Comparison of ENCODE assay signal across 8 mouse cellular contexts in genomic region chr17:47864496-47864895, GRCm38 (mm10). TPM values are rescaled to one million over a fixed set of nuclear protein-coding genes. Genes with fewer than 3 reads are reported as not detected.
A peak's percentile ranks its signal among the peaks of the same experiment; 100 is the strongest.
DNase-seq lines count a peak whose midpoint lies in the region; ATAC-seq and TF ChIP-seq lines count a peak whose summit lies in the region.

No protein-coding gene starts in this region.

- no peaks in the 10 kb centered on the region for H3K4me1 ChIP-seq in bone marrow, adult 2 months (ENCODE audit: control insufficient read depth, insufficient read depth, low read length)
- peaks cover 18% of the 10 kb centered on the region for H3K4me1 ChIP-seq in embryonic facial prominence, embryonic 15.5 days
- peaks cover 10% of the 10 kb centered on the region; the same call in 1 of the 2 replicates for H3K4me1 ChIP-seq in heart, embryonic 11.5 days (ENCODE audit: control insufficient read depth, insufficient read depth, low read length)
- H3K4me1 ChIP-seq in kidney, embryonic 14.5 days (ENCODE audit: control insufficient read depth, insufficient read depth, low read length) = 0 out of 2 replicates have a peak, but pooled peaks cover 2% of the 10 kb centered on the region
- H3K4me1 ChIP-seq in liver, embryonic 11.5 days (replicated peaks; ENCODE audit: control insufficient read depth, insufficient read depth, low read length) = no peaks in the 10 kb centered on the region
- peaks cover 14% of the 10 kb centered on the region for H3K4me1 ChIP-seq in stomach, embryonic 15.5 days

- peak; percentile 85 for DNase-seq in liver, embryonic 11.5 days (ENCODE audit: low spot score)
- peak; percentile 88 for DNase-seq in naive thymus-derived CD4-positive, alpha-beta T cell, adult 2 months (ENCODE audit: low read depth)

- H3K27me3 ChIP-seq in C2C12 (ENCODE audit: control insufficient read depth, insufficient read depth, insufficient read length) = peaks cover 3% of the 10 kb centered on the region
- no peaks in the 10 kb centered on the region for H3K27me3 ChIP-seq in embryonic facial prominence, embryonic 15.5 days
- H3K27me3 ChIP-seq in heart, embryonic 11.5 days (ENCODE audit: control insufficient read depth, insufficient read depth, low read length) = no peaks in the 10 kb centered on the region
- H3K27me3 ChIP-seq in kidney, embryonic 14.5 days (ENCODE audit: control insufficient read depth, insufficient read depth, low read length) = no peaks in the 10 kb centered on the region
- no peaks in the 10 kb centered on the region for H3K27me3 ChIP-seq in liver, embryonic 11.5 days (replicated peaks; ENCODE audit: control insufficient read depth, insufficient read depth, low read length)
- no peaks in the 10 kb centered on the region for H3K27me3 ChIP-seq in stomach, embryonic 15.5 days (replicated peaks)

- peak; percentile 73 for ATAC-seq in embryonic facial prominence, embryonic 15.5 days (ENCODE audit: insufficient number of reproducible peaks, low FRiP score, low TSS enrichment, low read depth)
- peak; percentile 20; the same call in 1 of the 2 replicates for ATAC-seq in heart, embryonic 11.5 days (replicated peaks; ENCODE audit: insufficient number of reproducible peaks, low FRiP score, low TSS enrichment)
- ATAC-seq in kidney, embryonic 14.5 days (ENCODE audit: low FRiP score, low TSS enrichment) = peak; percentile 85
- ATAC-seq in liver, embryonic 11.5 days (replicated peaks; ENCODE audit: low FRiP score) = peak; percentile 75
- peak; percentile 76 for ATAC-seq in stomach, embryonic 15.5 days (ENCODE audit: insufficient read depth, low FRiP score, low read depth)

- peak; percentile 88 for TF ChIP-seq CTCF in C2C12 (IDR thresholded peaks at IDR 0.05; ENCODE audit: control insufficient read depth, insufficient read depth, insufficient read length)
- peak; percentile 91 for TF ChIP-seq CTCF in bone marrow, adult 2 months (IDR thresholded peaks at IDR 0.05; ENCODE audit: control insufficient read depth, insufficient read depth, low read length)

- H3K4me2 ChIP-seq in embryonic facial prominence, embryonic 15.5 days (replicated peaks) = peak overlapping the region; percentile 44
- peak overlapping the region; percentile 41 for H3K4me2 ChIP-seq in heart, embryonic 11.5 days
- peak overlapping the region; percentile 24 for H3K4me2 ChIP-seq in kidney, embryonic 14.5 days (replicated peaks; ENCODE audit: low read depth, low read length)
- H3K4me2 ChIP-seq in liver, embryonic 11.5 days = peak overlapping the region; percentile 2; the same call in 1 of the 2 replicates
- peak overlapping the region; percentile 44 for H3K4me2 ChIP-seq in stomach, embryonic 15.5 days

- no peak overlapping the region for H3K27ac ChIP-seq in bone marrow, adult 2 months (ENCODE audit: control insufficient read depth, insufficient read depth, low read depth, low read length, poor library complexity)
- H3K27ac ChIP-seq in embryonic facial prominence, embryonic 15.5 days (replicated peaks) = no peak overlapping the region
- H3K27ac ChIP-seq in heart, embryonic 11.5 days (ENCODE audit: low read depth, low read length) = no peak overlapping the region
- H3K27ac ChIP-seq in kidney, embryonic 14.5 days (ENCODE audit: low read depth, low read length) = no peak overlapping the region
- H3K27ac ChIP-seq in liver, embryonic 11.5 days (ENCODE audit: low read depth, low read length) = no peak overlapping the region
- H3K27ac ChIP-seq in stomach, embryonic 15.5 days = no peak overlapping the region

- H3ac ChIP-seq in C2C12 (ENCODE audit: control insufficient read depth, insufficient read length, low read depth) = no peak overlapping the region

- peaks cover under 1% of the 10 kb centered on the region for H3K36me3 ChIP-seq in C2C12 (ENCODE audit: control insufficient read depth, insufficient read depth)
- H3K36me3 ChIP-seq in embryonic facial prominence, embryonic 15.5 days = peaks cover 12% of the 10 kb centered on the region; the same call in 1 of the 2 replicates
- peaks cover 3% of the 10 kb centered on the region; the same call in 1 of the 2 replicates for H3K36me3 ChIP-seq in heart, embryonic 11.5 days (ENCODE audit: control insufficient read depth, insufficient read depth, low read length)
- H3K36me3 ChIP-seq in kidney, embryonic 14.5 days (ENCODE audit: control insufficient read depth, insufficient read depth, low read length) = peaks cover 14% of the 10 kb centered on the region
- H3K36me3 ChIP-seq in liver, embryonic 11.5 days (ENCODE audit: control insufficient read depth, insufficient read depth, low read length) = peaks cover 8% of the 10 kb centered on the region; the same call in 1 of the 2 replicates
- H3K36me3 ChIP-seq in stomach, embryonic 15.5 days = peaks cover 8% of the 10 kb centered on the region; the same call in 1 of the 2 replicates

- 2% methylated on average over 17 of the region's 17 CpGs for WGBS in bone marrow, adult 2 months
- 2% methylated on average over 17 of the region's 17 CpGs for WGBS in embryonic facial prominence, embryonic 15.5 days
- WGBS in heart, embryonic 11.5 days (ENCODE audit: insufficient replicate concordance) = 3% methylated on average over 17 of the region's 17 CpGs
- WGBS in kidney, embryonic 14.5 days = 0% methylated on average over 17 of the region's 17 CpGs
- 2% methylated on average over 17 of the region's 17 CpGs for WGBS in liver, embryonic 11.5 days
- WGBS in stomach, embryonic 15.5 days = 3% methylated on average over 17 of the region's 17 CpGs

- no peak for TF ChIP-seq POLR2A in bone marrow, adult 2 months (IDR thresholded peaks at IDR 0.05; ENCODE audit: borderline replicate concordance, control insufficient read depth, low read depth, low read length)

- H3K79me3 ChIP-seq in C2C12 (ENCODE audit: low read depth) = no peaks in the 10 kb centered on the region

- no peak overlapping the region for H3K9ac ChIP-seq in embryonic facial prominence, embryonic 15.5 days
- H3K9ac ChIP-seq in heart, embryonic 11.5 days (ENCODE audit: low read depth, low read length) = no peak overlapping the region
- H3K9ac ChIP-seq in kidney, embryonic 14.5 days (ENCODE audit: low read depth, low read length) = no peak overlapping the region
- H3K9ac ChIP-seq in liver, embryonic 11.5 days (ENCODE audit: low read depth, low read length) = no peak overlapping the region
- H3K9ac ChIP-seq in stomach, embryonic 15.5 days = no peak overlapping the region

- no peaks in the 10 kb centered on the region for H3K79me2 ChIP-seq in C2C12 (ENCODE audit: control insufficient read depth, insufficient read depth)

- H3K9me3 ChIP-seq in embryonic facial prominence, embryonic 15.5 days (replicated peaks) = no peaks in the 10 kb centered on the region
- H3K9me3 ChIP-seq in heart, embryonic 11.5 days (replicated peaks; ENCODE audit: control insufficient read depth, low read length) = no peaks in the 10 kb centered on the region
- H3K9me3 ChIP-seq in kidney, embryonic 14.5 days (ENCODE audit: control insufficient read depth, low read length) = no peaks in the 10 kb centered on the region
- H3K9me3 ChIP-seq in liver, embryonic 11.5 days (ENCODE audit: control insufficient read depth, low read length) = no peaks in the 10 kb centered on the region
- H3K9me3 ChIP-seq in stomach, embryonic 15.5 days = no peaks in the 10 kb centered on the region

- H3K4me3 ChIP-seq in C2C12 (ENCODE audit: insufficient read depth, poor library complexity, severe bottlenecking) = no peak overlapping the region
- no peak overlapping the region for H3K4me3 ChIP-seq in bone marrow, adult 2 months (replicated peaks; ENCODE audit: control insufficient read depth, low read depth, low read length)
- H3K4me3 ChIP-seq in embryonic facial prominence, embryonic 15.5 days (replicated peaks) = 0 out of 2 replicates have a peak overlapping the region, but pooled peaks have one; percentile 10
- H3K4me3 ChIP-seq in heart, embryonic 11.5 days (ENCODE audit: low read depth, low read length) = no peak overlapping the region
- peak overlapping the region; percentile 4; the same call in 1 of the 2 replicates for H3K4me3 ChIP-seq in kidney, embryonic 14.5 days (ENCODE audit: low read length)
- H3K4me3 ChIP-seq in liver, embryonic 11.5 days (ENCODE audit: low read depth, low read length) = no peak overlapping the region
- no peak overlapping the region for H3K4me3 ChIP-seq in stomach, embryonic 15.5 days (replicated peaks)

TF ChIP-seq in C2C12, 6 proteins besides CTCF, POLR2A, EP300 and RAD21:
- no peak for TF ChIP-seq MYOD1 (IDR thresholded peaks at IDR 0.05; ENCODE audit: control insufficient read depth, insufficient read length, low read depth)
- peak; percentile 24 for TF ChIP-seq MAX (IDR thresholded peaks at IDR 0.05)
- TF ChIP-seq FOSL1 (IDR thresholded peaks at IDR 0.05; ENCODE audit: insufficient read depth, low read length, poor library complexity, severe bottlenecking) = no peak

RNA-seq across cellular contexts. Expression of gene Mdfi, which starts 30.0 kb away (rescaled TPM):
- polyA plus RNA-seq in C2C12 (2012; fragmentation: generic; extraction: Trizol) = 0.68 TPM
- polyA plus RNA-seq in bone marrow, adult 2 months (2011; ENCODE audit: insufficient read depth, insufficient read length, low replicate concordance, missing spikeins) = 4.2 and 4.8 TPM in 2 replicates
- polyA plus RNA-seq in embryonic facial prominence, embryonic 15.5 days (2015; fragmentation: Nextera tagmentation; extraction: Ambion mirVana) = 21.2 and 25.3 TPM in 2 replicates
- 28.2 and 34.6 TPM in 2 replicates for polyA plus RNA-seq in heart, embryonic 11.5 days (2014; fragmentation: Nextera tagmentation; extraction: Ambion mirVana)
- polyA plus RNA-seq in kidney, embryonic 14.5 days (2014; fragmentation: Nextera tagmentation; extraction: Ambion mirVana) = 15.7 and 26.1 TPM in 2 replicates
- polyA plus RNA-seq in liver, embryonic 11.5 days (2014; fragmentation: Nextera tagmentation; extraction: Ambion mirVana) = 15.9 and 16.3 TPM in 2 replicates
- polyA plus RNA-seq in stomach, embryonic 15.5 days (2015; fragmentation: Nextera tagmentation; extraction: Ambion mirVana) = 10.3 and 11.2 TPM in 2 replicates

RNA-seq across cellular contexts. Expression of gene Foxp4, which starts 59.9 kb away (rescaled TPM):
- polyA plus RNA-seq in C2C12 (2012; fragmentation: generic; extraction: Trizol) = 32.4 TPM
- 10.2 and 14.6 TPM in 2 replicates for polyA plus RNA-seq in bone marrow, adult 2 months (2011; ENCODE audit: insufficient read depth, insufficient read length, low replicate concordance, missing spikeins)
- polyA plus RNA-seq in embryonic facial prominence, embryonic 15.5 days (2015; fragmentation: Nextera tagmentation; extraction: Ambion mirVana) = 17.0 and 19.3 TPM in 2 replicates
- polyA plus RNA-seq in heart, embryonic 11.5 days (2014; fragmentation: Nextera tagmentation; extraction: Ambion mirVana) = 15.6 and 21.1 TPM in 2 replicates
- 23.9 and 25.4 TPM in 2 replicates for polyA plus RNA-seq in kidney, embryonic 14.5 days (2014; fragmentation: Nextera tagmentation; extraction: Ambion mirVana)
- polyA plus RNA-seq in liver, embryonic 11.5 days (2014; fragmentation: Nextera tagmentation; extraction: Ambion mirVana) = 21.3 and 21.6 TPM in 2 replicates
- 25.0 and 30.9 TPM in 2 replicates for polyA plus RNA-seq in stomach, embryonic 15.5 days (2015; fragmentation: Nextera tagmentation; extraction: Ambion mirVana)

Comparison
In these comparisons a context has a peak if more than half of its experiments do, and no peak if none do; other contexts are left out.
1. H3K4me3 ChIP-seq: peak in embryonic facial prominence, embryonic 15.5 days (single experiment) and kidney, embryonic 14.5 days (single experiment); none in C2C12 (single experiment), bone marrow, adult 2 months (single experiment), heart, embryonic 11.5 days (single experiment), liver, embryonic 11.5 days (single experiment) and stomach, embryonic 15.5 days (single experiment).
2. ATAC-seq: peak in every context shown above with its lines; median percentile 85 in kidney, embryonic 14.5 days; 76 in stomach, embryonic 15.5 days; 75 in liver, embryonic 11.5 days; 73 in embryonic facial prominence, embryonic 15.5 days; 20 in heart, embryonic 11.5 days.
3. Peak in every context shown above with its lines, with median percentiles within 50 percentile points of each other: H3K4me2 ChIP-seq.